ENCODE assay signal across 32 mouse cellular contexts in genomic region chr7:100111506-100111905, GRCm38 (mm10). TPM values are rescaled to one million over a fixed set of nuclear protein-coding genes. Genes with fewer than 3 reads are reported as not detected.
DNase-seq lines count a peak whose midpoint lies in the region; ATAC-seq lines count a peak whose summit lies in the region.
"Had no signal": no experiment of that assay in that cellular context is flagged by ENCODE, and none has a peak within 500 bp of the region (broad histone marks: within the 10 kb centered on the region; RNA-seq: fewer than 3 reads in every experiment).

No protein-coding gene starts in this region.

- H3K4me2 ChIP-seq in embryonic facial prominence, embryonic 14.5 days (ENCODE audit: low read depth, low read length) = no peak overlapping the region
- H3K4me2 ChIP-seq in forebrain, embryonic 14.5 days (ENCODE audit: low read length) = no peak overlapping the region
- no peak overlapping the region for H3K4me2 ChIP-seq in forebrain, embryonic 13.5 days
- H3K4me2 ChIP-seq in kidney, embryonic 15.5 days = no peak overlapping the region
- H3K4me2 ChIP-seq: embryonic facial prominence, embryonic 15.5 days; heart, embryonic 12.5 days; heart, embryonic 15.5 days; hindbrain, embryonic 14.5 days had no signal

- H3K27ac ChIP-seq in embryonic facial prominence, embryonic 14.5 days (replicated peaks; ENCODE audit: low read depth, low read length) = no peak overlapping the region
- H3K27ac ChIP-seq in embryonic facial prominence, embryonic 10.5 days (replicated peaks) = no peak overlapping the region
- no peak overlapping the region for H3K27ac ChIP-seq in forebrain, embryonic 14.5 days (ENCODE audit: low read depth, low read length)
- H3K27ac ChIP-seq in forebrain, embryonic 13.5 days = no peak overlapping the region
- H3K27ac ChIP-seq in kidney, embryonic 15.5 days = peak overlapping the region; percentile 3; the same call in 1 of the 2 replicates
- peak overlapping the region; percentile 34 for H3K27ac ChIP-seq in macrophage
- H3K27ac ChIP-seq: embryonic facial prominence, embryonic 15.5 days; gastrocnemius, adult 2 months; heart, embryonic 15.5 days; hindbrain, embryonic 14.5 days; hindbrain, postnatal 0 days had no signal

- 78% methylated on average over 10 of the region's 10 CpGs for WGBS in embryonic facial prominence, embryonic 14.5 days
- WGBS in embryonic facial prominence, embryonic 10.5 days = 79% methylated on average over 10 of the region's 10 CpGs
- WGBS in forebrain, embryonic 14.5 days = 47% methylated on average over 10 of the region's 10 CpGs
- WGBS in forebrain, embryonic 13.5 days = 61% methylated on average over 10 of the region's 10 CpGs
- 77% methylated on average over 10 of the region's 10 CpGs for WGBS in kidney, embryonic 15.5 days
- WGBS in macrophage (ENCODE audit: missing documents) = 88% methylated on average over 8 of the region's 10 CpGs

- DNase-seq in embryonic facial prominence, embryonic 14.5 days (ENCODE audit: low spot score) = peak; percentile 42
- no peak for DNase-seq in embryonic facial prominence, embryonic 10.5 days (ENCODE audit: low spot score)
- DNase-seq in forebrain, embryonic 14.5 days (ENCODE audit: low spot score) = peak; percentile 1
- DNase-seq in kidney, adult 11 months = no peak
- DNase-seq in left cerebral cortex, adult 8-10 months (ENCODE audit: low spot score in 2 of 2) = no peak
- DNase-seq: adrenal gland, adult 8-10 months; adrenal gland, postnatal 25 days; cerebellum, adult 11-12 months; cerebellum, adult 8-10 months; cerebellum, postnatal 10 days; cerebellum, postnatal 36 days; embryo, embryonic 11 days; gastrocnemius, adult 2 months; gastrocnemius, postnatal 14 days; heart, adult 18-20 months; heart, postnatal 10 days; heart, postnatal 36 days; kidney, adult 18-20 months had no signal

- no peaks in the 10 kb centered on the region for H3K9me3 ChIP-seq in embryonic facial prominence, embryonic 14.5 days (ENCODE audit: control insufficient read depth, low read length)
- no peaks in the 10 kb centered on the region for H3K9me3 ChIP-seq in embryonic facial prominence, embryonic 10.5 days
- no peaks in the 10 kb centered on the region for H3K9me3 ChIP-seq in forebrain, embryonic 14.5 days (replicated peaks; ENCODE audit: control insufficient read depth, low read length)
- H3K9me3 ChIP-seq in forebrain, embryonic 13.5 days (replicated peaks) = no peaks in the 10 kb centered on the region
- no peaks in the 10 kb centered on the region for H3K9me3 ChIP-seq in kidney, embryonic 15.5 days (replicated peaks)
- H3K9me3 ChIP-seq: embryonic facial prominence, embryonic 15.5 days; G1E; heart, embryonic 12.5 days; heart, embryonic 15.5 days had no signal

- no peak overlapping the region for H3K4me3 ChIP-seq in embryonic facial prominence, embryonic 14.5 days (ENCODE audit: low read depth, low read length)
- H3K4me3 ChIP-seq in embryonic facial prominence, embryonic 10.5 days = no peak overlapping the region
- H3K4me3 ChIP-seq in forebrain, embryonic 14.5 days (ENCODE audit: low read depth, low read length) = no peak overlapping the region
- no peak overlapping the region for H3K4me3 ChIP-seq in forebrain, embryonic 13.5 days
- H3K4me3 ChIP-seq in kidney, embryonic 15.5 days (replicated peaks) = no peak overlapping the region
- no peak overlapping the region for H3K4me3 ChIP-seq in macrophage (ENCODE audit: inconsistent target)
- H3K4me3 ChIP-seq: embryonic facial prominence, embryonic 15.5 days; gastrocnemius, adult 2 months; heart, embryonic 12.5 days; heart, embryonic 15.5 days had no signal

- ATAC-seq in embryonic facial prominence, embryonic 14.5 days (ENCODE audit: low read depth) = peak; percentile 67; the same call in 1 of the 2 replicates
- ATAC-seq in forebrain, embryonic 14.5 days = no peak
- ATAC-seq in forebrain, embryonic 13.5 days = no peak
- no peak for ATAC-seq in kidney, embryonic 15.5 days (replicated peaks; ENCODE audit: low FRiP score)
- ATAC-seq: activated CD4-positive, CD25-positive, alpha-beta regulatory T cell, adult 4 months; forebrain, postnatal 0 days; hindbrain, postnatal 0 days; inflammation-experienced regulatory T-cells, adult 6 months; Patski had no signal

- H3K4me1 ChIP-seq in embryonic facial prominence, embryonic 14.5 days (ENCODE audit: control insufficient read depth, insufficient read depth, low read length) = no peaks in the 10 kb centered on the region
- H3K4me1 ChIP-seq in embryonic facial prominence, embryonic 10.5 days = no peaks in the 10 kb centered on the region
- no peaks in the 10 kb centered on the region for H3K4me1 ChIP-seq in forebrain, embryonic 14.5 days (ENCODE audit: control insufficient read depth, insufficient read depth, low read length)
- no peaks in the 10 kb centered on the region for H3K4me1 ChIP-seq in forebrain, embryonic 13.5 days
- H3K4me1 ChIP-seq in kidney, embryonic 15.5 days = 0 out of 2 replicates have a peak, but pooled peaks cover 4% of the 10 kb centered on the region
- H3K4me1 ChIP-seq: embryonic facial prominence, embryonic 15.5 days; heart, embryonic 12.5 days; heart, embryonic 15.5 days had no signal

- no peak overlapping the region for H3K9ac ChIP-seq in embryonic facial prominence, embryonic 14.5 days (ENCODE audit: low read depth, low read length)
- H3K9ac ChIP-seq in forebrain, embryonic 14.5 days (ENCODE audit: low read length) = no peak overlapping the region
- no peak overlapping the region for H3K9ac ChIP-seq in forebrain, embryonic 13.5 days
- H3K9ac ChIP-seq in kidney, embryonic 15.5 days = no peak overlapping the region
- H3K9ac ChIP-seq: embryonic facial prominence, embryonic 15.5 days; forebrain, postnatal 0 days; heart, embryonic 12.5 days; heart, embryonic 15.5 days; hindbrain, embryonic 14.5 days had no signal

- no peaks in the 10 kb centered on the region for H3K27me3 ChIP-seq in embryonic facial prominence, embryonic 14.5 days (replicated peaks; ENCODE audit: control insufficient read depth, insufficient read depth, low read length)
- no peaks in the 10 kb centered on the region for H3K27me3 ChIP-seq in embryonic facial prominence, embryonic 10.5 days (replicated peaks; ENCODE audit: low read depth, poor library complexity, severe bottlenecking)
- H3K27me3 ChIP-seq in forebrain, embryonic 14.5 days (replicated peaks; ENCODE audit: control insufficient read depth, insufficient read depth, low read length) = no peaks in the 10 kb centered on the region
- no peaks in the 10 kb centered on the region for H3K27me3 ChIP-seq in forebrain, embryonic 13.5 days
- H3K27me3 ChIP-seq in kidney, embryonic 15.5 days = no peaks in the 10 kb centered on the region
- H3K27me3 ChIP-seq: CH12.LX; embryonic facial prominence, embryonic 15.5 days; heart, embryonic 12.5 days; heart, embryonic 15.5 days; Patski had no signal

- H3K79me2 ChIP-seq in macrophage (ENCODE audit: inconsistent target) = peaks cover 35% of the 10 kb centered on the region

- H3K36me3 ChIP-seq in embryonic facial prominence, embryonic 14.5 days (ENCODE audit: control insufficient read depth, insufficient read depth, low read length) = peaks cover 62% of the 10 kb centered on the region
- peaks cover 93% of the 10 kb centered on the region for H3K36me3 ChIP-seq in embryonic facial prominence, embryonic 10.5 days (replicated peaks)
- H3K36me3 ChIP-seq in forebrain, embryonic 14.5 days (ENCODE audit: control insufficient read depth, insufficient read depth, low read length) = peaks cover 65% of the 10 kb centered on the region
- peaks cover 55% of the 10 kb centered on the region for H3K36me3 ChIP-seq in forebrain, embryonic 13.5 days (ENCODE audit: poor library complexity, severe bottlenecking)
- H3K36me3 ChIP-seq in kidney, embryonic 15.5 days = peaks cover 64% of the 10 kb centered on the region
- H3K36me3 ChIP-seq in macrophage (ENCODE audit: inconsistent target) = peaks cover 60% of the 10 kb centered on the region

RNA-seq across cellular contexts. Expression of gene Pold3, which starts 9.9 kb away (rescaled TPM):
- 46.1 and 50.6 TPM in 2 replicates for polyA plus RNA-seq in embryonic facial prominence, embryonic 14.5 days (2014; fragmentation: Nextera tagmentation; extraction: Ambion mirVana)
- polyA plus RNA-seq in embryonic facial prominence, embryonic 10.5 days (2016; fragmentation: Nextera tagmentation; extraction: Ambion mirVana) = 103 and 106 TPM in 2 replicates
- polyA plus RNA-seq in forebrain, embryonic 14.5 days (2014; fragmentation: Nextera tagmentation; extraction: Ambion mirVana) = 49.9 and 54.1 TPM in 2 replicates
- 71.4 and 78.4 TPM in 2 replicates for polyA plus RNA-seq in forebrain, embryonic 13.5 days (2015; fragmentation: Nextera tagmentation; extraction: Ambion mirVana)
- polyA plus RNA-seq in kidney, embryonic 15.5 days (2015; fragmentation: Nextera tagmentation; extraction: Ambion mirVana) = 64.3 and 66.3 TPM in 2 replicates
- 100 to 1,000 TPM in 25 of 26 experiments, 10 to 100 TPM in 1; 96.3 to 303 (median 184) TPM for total RNA-seq in macrophage (2018; cell fraction: chromatin; rRNA removed)
- total RNA-seq in macrophage (2018; cell fraction: cytosol; rRNA removed) = 10 to 100 TPM; 25.3 to 38.1 (median 30.7) TPM
- total RNA-seq in macrophage (2018; cell fraction: nucleus; rRNA removed) = 100 to 1,000 TPM in 12 of 26 experiments, 10 to 100 TPM in 14; 61.9 to 188 (median 96.1) TPM
- polyA plus RNA-seq in macrophage (2018) = 27.4 to 53.5 TPM (median 39.1 TPM) in 3 replicates
- total RNA-seq in left cerebral cortex, adult 8-10 months (2022) = 10 to 100 TPM; 33.3 to 37.1 (median 35.6) TPM

RNA-seq across cellular contexts. Expression of gene Lipt2, which starts 47.6 kb away (rescaled TPM):
- 21.0 and 27.1 TPM in 2 replicates for polyA plus RNA-seq in embryonic facial prominence, embryonic 14.5 days (2014; fragmentation: Nextera tagmentation; extraction: Ambion mirVana)
- 27.0 and 28.3 TPM in 2 replicates for polyA plus RNA-seq in embryonic facial prominence, embryonic 10.5 days (2016; fragmentation: Nextera tagmentation; extraction: Ambion mirVana)
- 19.6 and 24.0 TPM in 2 replicates for polyA plus RNA-seq in forebrain, embryonic 14.5 days (2014; fragmentation: Nextera tagmentation; extraction: Ambion mirVana)
- 16.3 and 17.1 TPM in 2 replicates for polyA plus RNA-seq in forebrain, embryonic 13.5 days (2015; fragmentation: Nextera tagmentation; extraction: Ambion mirVana)
- 21.5 TPM in 2 replicates for polyA plus RNA-seq in kidney, embryonic 15.5 days (2015; fragmentation: Nextera tagmentation; extraction: Ambion mirVana)
- 1 to 10 TPM in 2 of 26 experiments, under 1 TPM in 10, not detected in 14; 0.42 to 2.0 (median 0.72) TPM for total RNA-seq in macrophage (2018; cell fraction: chromatin; rRNA removed)
- 1 to 10 TPM in 21 of 26 experiments, under 1 TPM in 5; 0.33 to 3.7 (median 1.8) TPM for total RNA-seq in macrophage (2018; cell fraction: cytosol; rRNA removed)
- 1 to 10 TPM in 8 of 26 experiments, under 1 TPM in 10, not detected in 8; 0.35 to 2.5 (median 0.73) TPM for total RNA-seq in macrophage (2018; cell fraction: nucleus; rRNA removed)
- polyA plus RNA-seq in macrophage (2018) = 2.6 to 6.6 TPM (median 5.7 TPM) in 3 replicates
- total RNA-seq in left cerebral cortex, adult 8-10 months (2022) = 1 to 10 TPM; 3.7 to 6.4 (median 5.3) TPM

Comparison
In these comparisons a context has a peak if more than half of its experiments do, and no peak if none do; other contexts are left out.
1. DNase-seq: peak in embryonic facial prominence, embryonic 14.5 days (single experiment) and forebrain, embryonic 14.5 days (single experiment); none in embryonic facial prominence, embryonic 10.5 days (single experiment), kidney, adult 11 months (single experiment) and left cerebral cortex, adult 8-10 months (0 of 2).
2. H3K27ac ChIP-seq: peak in kidney, embryonic 15.5 days (single experiment) and macrophage (single experiment); none in embryonic facial prominence, embryonic 14.5 days (single experiment), embryonic facial prominence, embryonic 10.5 days (single experiment), forebrain, embryonic 14.5 days (single experiment) and forebrain, embryonic 13.5 days (single experiment).